Mouse (Mus musculus) hematopoietic multipotent progenitor cell, adult 10-12 weeks (in vitro differentiated cells): ENCODE results near the gene Matn4. TPM values are rescaled to one million over a fixed set of nuclear protein-coding genes. Genes with fewer than 3 reads are reported as not detected.

Experiments used
- polyA plus RNA-seq: library from polyadenylated mRNA; stranded (reverse); fragments of >175 nt; gene quantifications from 2 replicates; pipeline ENCODE4 v1.2.3, GENCODE M21; 2012; ENCODE audit warnings: low replicate concordance

The Matn4 gene
- 0.45 and 0.55 TPM in 2 replicates for polyA plus RNA-seq

GRCm38 (mm10) chr2:164405060-164405459 lies at the start of gene Matn4:
Gene Matn4 (minus strand): TSS chr2:164405160.

GRCm38 (mm10) chr2:164443460-164444000 lies 38.6 kb upstream of the Matn4 start, which contains the start of gene Sdc4:
Gene Sdc4 (minus strand): TSS chr2:164443887.

GRCm38 (mm10) chr2:164402906-164403305 lies 2.1 kb downstream of the Matn4 start, which contains the start of gene Rbpjl:
Gene Rbpjl (plus strand): TSS chr2:164403141.

GRCm38 (mm10) chr2:164389020-164389419 lies 15.9 kb downstream of the Matn4 start, which contains the start of gene Slpi:
Gene Slpi (minus strand): TSS chr2:164389095.

Other genes with a start within 250 kb of the Matn4 start
- gene Kcns1, start 234.0 kb downstream of the Matn4 start, polyA plus RNA-seq, result 0.16 and 0.60 TPM in 2 replicates
- 0.08 TPM in 1 of 2 replicates, not detected in the other for gene Wfdc5, start 222.4 kb downstream of the Matn4 start, polyA plus RNA-seq
- gene Wfdc12, start 214.6 kb downstream of the Matn4 start, polyA plus RNA-seq, result not detected in 2 replicates
- gene Wfdc15a, start 205.0 kb downstream of the Matn4 start, polyA plus RNA-seq, result not detected in 2 replicates
- not detected in 2 replicates for gene Wfdc15b, start 183.5 kb downstream of the Matn4 start, polyA plus RNA-seq
- not detected in 2 replicates for gene Svs2, start 166.7 kb downstream of the Matn4 start, polyA plus RNA-seq
- not detected in 2 replicates for gene Svs3b, start 148.5 kb downstream of the Matn4 start, polyA plus RNA-seq
- gene Svs4, start 126.7 kb downstream of the Matn4 start, polyA plus RNA-seq, result not detected in 2 replicates
- not detected in 2 replicates for gene Svs3a, start 115.9 kb downstream of the Matn4 start, polyA plus RNA-seq
- not detected in 2 replicates for gene Svs6, start 88.4 kb downstream of the Matn4 start, polyA plus RNA-seq
- not detected in 2 replicates for gene Svs5, start 72.4 kb downstream of the Matn4 start, polyA plus RNA-seq
- 21.9 and 55.6 TPM in 2 replicates for gene Slpi, start 16.1 kb downstream of the Matn4 start, polyA plus RNA-seq
- 0.39 and 0.58 TPM in 2 replicates for gene Rbpjl, start 2.0 kb downstream of the Matn4 start, polyA plus RNA-seq
- gene Sdc4, start 38.7 kb upstream of the Matn4 start, polyA plus RNA-seq, result 6.5 and 51.1 TPM in 2 replicates
- gene Sys1, start 51.8 kb upstream of the Matn4 start, polyA plus RNA-seq, result 150 and 241 TPM in 2 replicates
- 2.5 and 3.3 TPM in 2 replicates for gene Gm20458, start 55.8 kb upstream of the Matn4 start, polyA plus RNA-seq
- not detected in 2 replicates for gene Trp53tg5, start 68.6 kb upstream of the Matn4 start, polyA plus RNA-seq
- 27.5 and 44.6 TPM in 2 replicates for gene Dbndd2, start 80.9 kb upstream of the Matn4 start, polyA plus RNA-seq
- 111 and 192 TPM in 2 replicates for gene Pigt, start 92.4 kb upstream of the Matn4 start, polyA plus RNA-seq
- not detected in 2 replicates for gene Wfdc2, start 157.3 kb upstream of the Matn4 start, polyA plus RNA-seq
- not detected in 2 replicates for gene Spint3, start 168.3 kb upstream of the Matn4 start, polyA plus RNA-seq
- gene Wfdc6a, start 180.3 kb upstream of the Matn4 start, polyA plus RNA-seq, result not detected in 2 replicates
- gene Eppin, start 188.4 kb upstream of the Matn4 start, polyA plus RNA-seq, result not detected in 2 replicates
- gene Wfdc6b, start 208.4 kb upstream of the Matn4 start, polyA plus RNA-seq, result not detected in 2 replicates
- gene Wfdc8, start 208.5 kb upstream of the Matn4 start, polyA plus RNA-seq, result 0.04 TPM in 1 of 2 replicates, not detected in the other
- gene Wfdc16, start 233.6 kb upstream of the Matn4 start, polyA plus RNA-seq, result not detected in 2 replicates